Mouse (Mus musculus) liver, embryonic 13.5 days (tissue): ENCODE data around the gene Nup205. TPM values are rescaled to one million over a fixed set of nuclear protein-coding genes. Genes with fewer than 3 reads are reported as not detected.
"Not testable (repeated sequence)": the region's sequence is repeated elsewhere in the genome, so short reads cannot be mapped to it uniquely, and the experiment has no call there.

ENCODE experiments used
- ATAC-seq: fragments of 200-750 bp; cut with Nextera tagmentation; 2 replicates; pipeline ENCODE4 v1.8.0; 2017; ENCODE audit warnings: low read depth, mild to moderate bottlenecking, moderate number of reproducible peaks, moderate library complexity
- DNase-seq: peaks from one replicate; pipeline ENCODE4 v3.0.0; 2022
- H3K27ac ChIP-seq: fragments of 300-500 bp; sonication (generic); 2 replicates; pipeline ENCODE4 v1.5.1; 2015; ENCODE audit warnings: moderate library complexity, mild to moderate bottlenecking, inconsistent platforms
- H3K27me3 ChIP-seq: fragments of 300-500 bp; sonication (generic); 2 replicates; pipeline ENCODE4 v1.6.1; 2015; ENCODE audit warnings: mild to moderate bottlenecking, inconsistent platforms
- H3K36me3 ChIP-seq: fragments of 300-500 bp; sonication (generic); 2 replicates; pipeline ENCODE4 v1.6.1; 2015; ENCODE audit warnings: mild to moderate bottlenecking, inconsistent platforms
- H3K4me1 ChIP-seq: fragments of 300-500 bp; sonication (generic); replicated peaks from 2 replicates; pipeline ENCODE4 v1.6.1; 2015; ENCODE audit warnings: inconsistent platforms
- H3K4me2 ChIP-seq: fragments of 300-500 bp; sonication (generic); 2 replicates; pipeline ENCODE4 v1.6.1; 2015; ENCODE audit warnings: inconsistent platforms, mild to moderate bottlenecking, moderate library complexity
- H3K4me3 ChIP-seq: fragments of 300-500 bp; sonication (generic); replicated peaks from 2 replicates; pipeline ENCODE4 v1.5.1; 2015; ENCODE audit warnings: mild to moderate bottlenecking, inconsistent platforms
- H3K9ac ChIP-seq: fragments of 300-500 bp; sonication (generic); 2 replicates; pipeline ENCODE4 v1.6.1; 2015; ENCODE audit warnings: mild to moderate bottlenecking, inconsistent platforms
- H3K9me3 ChIP-seq: fragments of 300-500 bp; sonication (generic); replicated peaks from 2 replicates; pipeline ENCODE4 v1.6.1; 2016; ENCODE audit warnings: inconsistent platforms
- WGBS: fragments of 180-500 bp; shearing (Covaris S2); methylation state at CpG from one replicate; pipeline ENCODE4 v1.1.7; 2015; ENCODE audit not compliant: insufficient replicate concordance; 5-methylcytosine and 5-hydroxymethylcytosine counted together
- polyA plus RNA-seq: library from polyadenylated mRNA; unstranded; fragments of >200 nt; fragmentation: Nextera tagmentation; extraction: Ambion mirVana; gene quantifications from 2 replicates; pipeline ENCODE4 v1.2.1, GENCODE M21; 2015

Nup205 gene
- polyA plus RNA-seq = 22.0 and 28.2 TPM in 2 replicates

DNA sequence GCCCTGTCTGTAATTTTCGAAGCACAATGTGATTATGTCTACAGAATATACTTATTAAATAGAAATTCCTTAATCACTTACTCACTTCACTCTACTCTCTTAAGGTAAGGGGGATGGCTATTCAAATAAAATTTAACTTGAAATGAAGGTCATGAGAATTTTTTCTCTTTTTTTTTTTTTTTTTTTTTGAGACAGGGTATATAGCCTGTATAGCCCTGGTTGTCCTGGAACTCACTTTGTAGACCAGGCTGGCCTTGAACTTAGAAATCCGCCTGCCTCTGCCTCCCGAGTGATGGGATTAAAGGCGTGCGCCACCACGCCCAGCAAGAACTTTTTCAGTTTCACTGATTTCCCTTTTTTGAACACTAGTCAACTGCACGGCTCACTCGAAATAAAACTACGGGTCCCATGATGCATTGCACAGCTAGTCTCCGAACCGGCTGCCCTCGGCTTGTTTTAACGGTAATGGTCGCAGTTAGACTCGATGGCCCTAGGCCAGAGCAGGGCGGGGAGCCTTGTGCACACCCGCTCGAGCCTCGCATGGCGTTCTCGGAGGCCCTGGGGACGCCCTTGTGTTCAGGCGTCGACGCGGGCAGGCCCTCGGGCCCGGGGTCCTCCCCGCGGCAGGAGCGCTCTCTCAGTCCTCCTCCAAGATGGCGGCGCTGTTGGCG is at the start of gene Nup205:
Gene Nup205, plus strand, starts transcription at position 443 of the 671 bp plus-strand sequence.
- Histone ChIP-seq H3K4me3 (peak within 1 kb of the TSS; percentile 91), H3K27me3 (no peaks in the 10 kb centered on the region), H3K4me2 (peak within 1 kb of the TSS; percentile 97), H3K9ac (peak within 1 kb of the TSS; percentile 91), H3K36me3 (no peaks in the 10 kb centered on the region), H3K4me1 (peaks cover 41% of the 10 kb centered on the region), H3K27ac (peak within 1 kb of the TSS; percentile 91), H3K9me3 (no peaks in the 10 kb centered on the region)
- DNase-seq = peak; percentile 78
- peak; percentile 93 for ATAC-seq
- WGBS = 3% methylated on average over 32 of the region's 34 CpGs

DNA sequence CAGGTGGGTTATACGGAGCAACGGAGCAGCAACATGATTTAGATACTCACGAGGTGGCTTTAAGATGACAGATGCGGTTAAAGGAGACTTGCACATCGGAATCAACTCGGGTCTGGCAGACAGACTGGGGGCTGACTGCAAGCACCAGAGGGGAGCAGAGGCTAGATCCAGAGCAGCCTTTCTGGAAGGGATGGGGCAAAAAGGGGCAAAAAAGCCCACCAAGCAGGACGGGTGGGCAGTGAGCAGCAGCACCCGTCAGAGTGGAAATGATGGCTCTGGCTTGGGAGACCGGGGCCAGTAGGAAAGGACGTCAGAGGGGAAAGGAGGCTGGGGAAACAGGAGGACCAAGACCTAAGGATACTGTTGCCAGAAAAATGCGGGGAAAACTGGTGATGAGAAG is 44.4 kb upstream of the Nup205 start:
- H3K4me2 ChIP-seq = peak overlapping the region; percentile 92
- H3K27me3 ChIP-seq = no peaks in the 10 kb centered on the region
- H3K27ac ChIP-seq = peak overlapping the region; percentile 94
- WGBS = 2% methylated on average over 11 of the region's 11 CpGs
- peak overlapping the region; percentile 98 for H3K9ac ChIP-seq
- peak overlapping the region; percentile 96 for H3K4me3 ChIP-seq
- H3K4me1 ChIP-seq = peaks cover 28% of the 10 kb centered on the region
- DNase-seq = no peak
- ATAC-seq = no peak
- no peaks in the 10 kb centered on the region; the same call in 1 of the 2 replicates for H3K36me3 ChIP-seq
- no peaks in the 10 kb centered on the region for H3K9me3 ChIP-seq

DNA sequence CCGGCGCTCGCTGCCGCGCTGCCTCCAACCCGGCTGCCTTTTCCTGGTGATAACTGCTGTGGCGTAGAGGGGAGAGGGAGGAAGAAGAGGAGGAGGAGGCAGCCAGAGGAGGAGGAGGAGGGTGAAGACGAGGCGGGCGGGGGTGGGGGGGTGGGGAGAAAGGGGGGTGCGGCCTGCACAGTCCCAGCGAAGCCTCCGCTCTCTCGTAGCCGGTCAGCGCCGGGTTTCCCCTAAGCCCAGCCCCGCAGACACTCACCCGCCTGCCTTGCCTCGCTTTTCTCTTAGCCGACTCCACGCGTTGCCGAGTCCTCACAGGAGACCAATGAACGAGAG is 44.0 kb upstream of the Nup205 start:
- DNase-seq (no peak), ATAC-seq (peak; percentile 92)
- Histone ChIP-seq H3K36me3 (no peaks in the 10 kb centered on the region; the same call in 1 of the 2 replicates), H3K4me1 (peaks cover 28% of the 10 kb centered on the region), H3K4me2 (peak overlapping the region; percentile 92), H3K27me3 (no peaks in the 10 kb centered on the region), H3K9ac (peak overlapping the region; percentile 98), H3K9me3 (no peaks in the 10 kb centered on the region), H3K27ac (peak overlapping the region; percentile 94), H3K4me3 (peak overlapping the region; percentile 96)
- under 1% methylated on average over 22 of the region's 25 CpGs for WGBS

DNA sequence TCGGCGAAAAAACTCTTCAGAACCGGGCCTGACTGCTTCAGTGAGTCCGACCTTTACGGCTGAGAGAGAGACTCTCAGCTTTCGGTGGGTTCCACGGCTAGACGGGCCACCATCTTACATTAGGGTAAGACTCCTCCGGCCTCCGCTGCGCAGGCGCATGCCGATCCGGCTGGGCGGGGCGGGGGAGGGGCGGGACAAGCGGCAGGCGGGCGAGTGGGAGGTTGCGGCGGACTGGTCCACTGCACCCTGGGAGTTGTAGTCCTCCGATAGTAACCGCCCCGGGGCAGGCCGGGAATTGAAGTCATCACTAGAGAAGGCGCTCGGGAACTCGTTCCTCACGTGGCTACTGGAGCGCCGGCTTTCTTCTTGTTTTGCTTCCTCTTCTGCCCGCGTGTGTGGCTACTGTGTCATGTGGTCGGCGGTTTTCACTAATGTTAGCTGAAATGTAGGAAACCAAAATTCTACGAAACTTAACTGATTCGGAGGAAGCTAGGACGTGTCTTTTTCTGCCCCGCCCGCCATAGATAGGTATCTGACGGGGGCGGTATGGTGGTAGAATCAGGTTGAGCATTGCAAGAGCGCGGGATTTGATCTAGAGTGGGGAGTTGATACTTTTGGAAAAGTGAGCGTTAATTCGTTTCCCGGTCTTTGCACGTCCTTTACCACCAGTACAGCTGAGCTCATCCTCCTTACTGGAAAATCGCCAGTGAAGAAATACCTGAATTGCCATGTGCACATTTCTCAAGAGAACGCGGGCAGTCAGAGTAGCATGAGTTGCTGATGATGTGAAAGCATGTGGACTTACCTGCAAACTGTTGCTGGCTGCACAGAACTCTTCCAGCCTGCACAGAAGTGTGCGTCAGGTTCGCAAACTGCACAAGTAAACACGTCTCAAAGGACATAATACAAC is 43.4 kb upstream of the Nup205 start, which contains the start of gene Cnot4:
Gene Cnot4, minus strand, starts transcription at position 146 of the 910 bp plus-strand sequence.
- H3K4me3 ChIP-seq = peak within 1 kb of the TSS; percentile 96
- H3K4me2 ChIP-seq = peak within 1 kb of the TSS; percentile 93
- H3K36me3 ChIP-seq = no peaks in the 10 kb centered on the region
- DNase-seq (peak; percentile 97), ATAC-seq (peak; percentile 97)
- peaks cover 26% of the 10 kb centered on the region for H3K4me1 ChIP-seq
- peak within 1 kb of the TSS; percentile 94 for H3K27ac ChIP-seq
- no peaks in the 10 kb centered on the region for H3K27me3 ChIP-seq
- no peaks in the 10 kb centered on the region for H3K9me3 ChIP-seq
- under 1% methylated on average over 55 of the region's 55 CpGs for WGBS
- H3K9ac ChIP-seq = peak within 1 kb of the TSS; percentile 98

DNA sequence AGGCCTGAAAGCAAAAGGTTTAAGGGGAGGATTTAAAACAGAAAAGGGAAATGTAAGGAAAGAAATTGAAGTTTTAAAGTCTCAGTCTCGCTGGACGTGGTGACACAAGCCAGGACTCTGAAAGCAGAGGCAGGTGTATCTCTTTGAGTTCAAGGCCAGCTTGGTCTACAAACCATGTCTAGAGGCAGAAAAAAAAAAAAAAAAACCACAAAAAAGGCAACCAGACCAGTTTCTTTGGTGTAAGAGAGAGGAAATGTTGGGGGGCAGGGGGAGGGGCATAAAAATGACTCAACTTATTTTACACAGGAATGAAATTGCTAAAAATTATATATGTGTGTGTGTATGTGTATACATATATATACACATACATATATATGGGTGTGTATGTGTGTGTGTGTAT is 42.4 kb upstream of the Nup205 start:
- H3K4me3 ChIP-seq = peak overlapping the region; percentile 96
- peak overlapping the region; percentile 75 for H3K9ac ChIP-seq
- ATAC-seq (no peak), DNase-seq (no peak)
- H3K36me3 ChIP-seq = no peaks in the 10 kb centered on the region
- H3K9me3 ChIP-seq = no peaks in the 10 kb centered on the region
- WGBS = 59% methylated on average over 2 of the region's 2 CpGs
- H3K27me3 ChIP-seq = no peaks in the 10 kb centered on the region
- H3K27ac ChIP-seq = peak overlapping the region; percentile 55
- H3K4me2 ChIP-seq = peak overlapping the region; percentile 93
- H3K4me1 ChIP-seq = peaks cover 26% of the 10 kb centered on the region

DNA sequence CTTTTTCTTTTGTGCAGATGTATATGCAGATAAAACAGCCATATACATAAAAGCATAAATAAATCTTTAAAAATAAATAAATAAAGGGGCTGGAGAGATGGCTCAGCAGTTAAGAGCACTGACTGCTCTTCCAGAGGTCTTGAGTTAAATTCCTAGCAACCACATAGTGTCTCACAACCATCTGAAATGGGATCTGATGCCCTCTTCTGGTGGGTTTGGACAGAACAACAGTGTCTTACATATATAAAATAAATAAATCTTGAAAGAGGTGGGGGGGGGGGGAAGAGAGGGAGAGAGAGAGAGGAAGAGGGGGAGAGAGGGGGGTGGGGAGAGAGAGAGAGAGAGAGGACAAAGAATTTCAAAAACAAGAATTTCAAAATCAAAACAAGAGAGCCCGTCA is 36.9 kb upstream of the Nup205 start:
- Histone ChIP-seq H3K27ac (no peak overlapping the region), H3K9me3 (peaks cover 5% of the 10 kb centered on the region; the same call in 1 of the 2 replicates), H3K4me1 (no peaks in the 10 kb centered on the region), H3K4me2 (no peak overlapping the region), H3K36me3 (no peaks in the 10 kb centered on the region), H3K27me3 (no peaks in the 10 kb centered on the region), H3K9ac (no peak overlapping the region), H3K4me3 (no peak overlapping the region)
- ATAC-seq (no peak), DNase-seq (no peak)
- WGBS = 91% methylated on average over 1 of the region's 1 CpGs

DNA sequence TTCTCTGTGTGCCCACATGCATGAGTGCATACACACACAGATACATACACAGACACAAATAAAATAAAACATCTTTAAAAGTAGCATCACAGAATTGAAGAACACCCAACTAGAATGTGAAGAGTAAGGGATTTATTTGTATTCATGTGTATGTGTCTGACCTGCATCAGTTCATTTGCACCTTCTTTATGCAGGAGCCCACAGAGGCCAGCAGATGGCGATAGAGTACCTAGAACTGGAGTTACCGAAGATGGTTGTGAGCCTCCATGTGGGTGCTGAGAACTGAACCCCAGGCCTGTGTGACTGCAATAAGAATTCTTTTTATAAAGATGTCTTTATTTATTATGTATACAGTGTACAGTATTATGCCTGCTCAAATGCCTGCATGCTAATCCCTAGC is 31.7 kb upstream of the Nup205 start:
- ATAC-seq = no peak
- no peaks in the 10 kb centered on the region for H3K27me3 ChIP-seq
- WGBS = 78% methylated on average over 2 of the region's 2 CpGs

DNA sequence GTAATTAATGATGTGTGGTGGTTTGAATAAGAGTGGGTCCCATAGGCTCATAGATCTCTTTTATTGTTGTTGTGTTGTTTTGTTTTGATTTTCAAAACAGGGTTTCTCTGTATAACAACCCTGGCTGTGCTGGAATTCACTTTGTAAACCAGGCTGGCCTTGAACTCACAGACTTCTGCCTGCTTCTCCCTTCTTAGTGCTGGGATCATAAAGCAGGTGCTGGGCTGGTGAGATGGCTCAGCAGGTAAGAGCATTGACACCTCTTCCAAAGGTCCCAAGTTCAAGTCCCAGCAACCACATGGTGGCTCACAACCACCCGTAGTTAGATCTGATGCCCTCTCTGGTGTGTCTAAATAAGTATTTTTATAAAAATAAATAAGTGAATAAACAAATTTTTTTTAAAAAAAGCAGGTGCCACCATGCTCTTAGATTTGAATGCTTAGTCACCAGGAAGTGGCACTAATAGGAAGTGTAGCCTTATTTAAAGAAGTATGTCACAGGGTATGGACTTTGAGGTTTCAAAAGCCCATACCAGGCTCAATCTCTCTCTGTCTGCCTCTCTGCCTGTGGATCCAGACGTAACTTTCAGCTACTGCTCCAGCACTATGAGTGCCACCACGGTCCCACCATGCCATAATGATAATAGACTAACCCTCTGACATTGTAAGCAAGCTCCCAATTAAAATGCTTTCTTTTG is 29.3 kb upstream of the Nup205 start:
- WGBS = 60% methylated on average over 3 of the region's 3 CpGs
- DNase-seq (no peak), ATAC-seq (no peak)
- Histone ChIP-seq H3K9me3 (peaks cover 8% of the 10 kb centered on the region; the same call in 1 of the 2 replicates), H3K9ac (no peak overlapping the region), H3K4me3 (no peak overlapping the region), H3K36me3 (no peaks in the 10 kb centered on the region), H3K27ac (no peak overlapping the region), H3K4me1 (no peaks in the 10 kb centered on the region), H3K27me3 (no peaks in the 10 kb centered on the region), H3K4me2 (no peak overlapping the region)

More for the DNA sequence above, 31.7 kb upstream of the Nup205 start:
- no peak overlapping the region for H3K9ac ChIP-seq
- peaks cover 8% of the 10 kb centered on the region; the same call in 1 of the 2 replicates for H3K9me3 ChIP-seq
- no peaks in the 10 kb centered on the region for H3K36me3 ChIP-seq
- H3K27ac ChIP-seq = no peak overlapping the region
- H3K4me3 ChIP-seq = no peak overlapping the region
- no peaks in the 10 kb centered on the region for H3K4me1 ChIP-seq
- H3K4me2 ChIP-seq = no peak overlapping the region
- no peak for DNase-seq

DNA sequence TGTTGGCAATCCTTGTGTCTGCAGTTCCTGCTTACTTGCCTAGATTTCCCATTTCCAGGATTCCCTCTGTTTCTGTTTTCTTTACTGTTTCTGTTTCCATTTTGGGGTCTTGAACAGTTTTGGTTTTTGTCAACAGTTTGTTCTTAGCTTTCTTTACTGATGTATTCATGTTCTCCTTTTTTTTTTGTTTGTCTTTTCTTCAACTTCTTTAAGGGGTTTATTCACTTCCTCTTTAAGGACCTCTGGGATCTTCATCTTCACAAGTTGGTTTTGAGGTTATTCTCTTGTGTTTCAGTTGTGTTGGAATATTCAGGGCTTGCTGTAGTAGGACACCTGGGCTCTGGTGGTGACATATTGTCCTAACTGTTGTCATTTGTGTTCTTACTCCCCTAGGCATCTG is 22.7 kb upstream of the Nup205 start:
- Histone ChIP-seq H3K4me2 (no peak overlapping the region), H3K4me3 (no peak overlapping the region), H3K27ac (no peak overlapping the region), H3K36me3 (no peaks in the 10 kb centered on the region), H3K9me3 (no peaks in the 10 kb centered on the region), H3K4me1 (no peaks in the 10 kb centered on the region), H3K27me3 (no peaks in the 10 kb centered on the region), H3K9ac (no peak overlapping the region)
- no peak for ATAC-seq
- no peak for DNase-seq

DNA sequence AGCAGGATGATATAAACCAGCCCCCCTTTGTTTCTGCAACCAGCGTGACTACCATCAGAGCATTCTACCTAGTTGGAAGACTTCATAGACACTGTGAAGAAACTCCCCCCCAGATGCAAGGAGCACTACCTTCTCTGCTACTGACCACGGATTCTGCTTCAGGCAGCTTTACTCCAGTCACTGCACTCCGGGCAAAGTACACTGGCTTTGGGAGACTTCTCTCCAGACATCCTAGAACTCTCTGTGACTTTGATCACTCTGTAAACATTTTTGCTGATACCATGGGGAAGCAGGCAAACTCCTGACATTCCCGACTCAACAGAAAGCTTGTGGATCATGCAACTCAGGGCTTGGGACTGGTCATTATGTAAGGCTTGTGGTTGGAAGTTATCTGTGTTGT is 8.0 kb upstream of the Nup205 start:
- Histone ChIP-seq H3K4me3 (no peak overlapping the region), H3K9me3 (no peaks in the 10 kb centered on the region), H3K36me3 (no peaks in the 10 kb centered on the region), H3K4me2 (no peak overlapping the region), H3K9ac (no peak overlapping the region), H3K27me3 (no peaks in the 10 kb centered on the region), H3K27ac (no peak overlapping the region), H3K4me1 (0 out of 2 replicates have a peak, but pooled peaks cover 7% of the 10 kb centered on the region)
- 0 out of 2 replicates have a peak, but pooled peaks have one; percentile 34 for ATAC-seq
- no peak for DNase-seq
- WGBS = 50% methylated on average over 4 of the region's 4 CpGs

DNA sequence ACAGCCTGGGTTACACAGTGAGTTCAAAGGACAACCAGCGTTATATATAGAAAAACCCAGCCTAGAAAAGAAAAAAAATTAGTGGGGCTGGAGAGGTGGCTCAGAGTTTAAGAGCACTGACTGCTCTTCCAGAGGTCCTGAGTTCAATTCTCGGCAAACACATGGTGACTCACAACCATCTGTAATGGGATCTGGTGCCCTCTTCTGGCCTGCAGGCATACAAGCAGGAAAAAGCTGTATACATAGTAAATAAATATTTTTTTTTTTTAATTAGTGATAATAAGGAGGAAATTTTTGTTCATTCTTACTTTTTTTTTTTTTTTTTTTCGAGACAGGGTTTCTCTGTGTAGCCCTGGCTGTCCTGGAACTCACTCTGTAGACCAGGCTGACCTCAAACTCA is 5.2 kb upstream of the Nup205 start:
- not testable (repeated sequence) for H3K4me3 ChIP-seq, H3K9ac ChIP-seq, H3K4me2 ChIP-seq, H3K27me3 ChIP-seq, H3K4me1 ChIP-seq, ATAC-seq, DNase-seq, H3K9me3 ChIP-seq, H3K27ac ChIP-seq, H3K36me3 ChIP-seq
- WGBS = 40% methylated on average over 3 of the region's 3 CpGs
